Mouse (Mus musculus) hindbrain, embryonic 11.5 days (tissue): ENCODE results near the gene Rbm8a. TPM values are rescaled to one million over a fixed set of nuclear protein-coding genes. Genes with fewer than 3 reads are reported as not detected.
"Not testable (repeated sequence)": the region's sequence is repeated elsewhere in the genome, so short reads cannot be mapped to it uniquely, and the experiment has no call there.

Source experiments
- ATAC-seq: fragments of 200-750 bp; cut with Nextera tagmentation; 2 replicates; pipeline ENCODE4 v1.8.0; 2017; ENCODE audit warnings: mild to moderate bottlenecking, moderate TSS enrichment, moderate library complexity; ENCODE audit not compliant: low FRiP score
- DNase-seq: peaks from one replicate; pipeline ENCODE4 v3.0.0-alpha.2; 2015; ENCODE audit warnings: low spot score
- H3K27ac ChIP-seq: fragments of 300-500 bp; sonication (generic); 2 replicates; pipeline ENCODE4 v1.5.1; 2014; ENCODE audit warnings: mild to moderate bottlenecking, low read depth, low read length
- H3K27me3 ChIP-seq: fragments of 300-500 bp; sonication (generic); 2 replicates; pipeline ENCODE4 v1.6.1; 2014; ENCODE audit warnings: mild to moderate bottlenecking, low read length, moderate library complexity, mixed read lengths; ENCODE audit not compliant: control insufficient read depth, insufficient read depth
- H3K36me3 ChIP-seq: fragments of 300-500 bp; sonication (generic); 2 replicates; pipeline ENCODE4 v1.6.1; 2014; ENCODE audit warnings: mild to moderate bottlenecking, low read length, moderate library complexity, mixed read lengths; ENCODE audit not compliant: control insufficient read depth, insufficient read depth
- H3K4me1 ChIP-seq: fragments of 300-500 bp; sonication (generic); replicated peaks from 2 replicates; pipeline ENCODE4 v1.6.1; 2014; ENCODE audit warnings: low read length, mixed read lengths; ENCODE audit not compliant: control insufficient read depth, insufficient read depth
- H3K4me2 ChIP-seq: fragments of 300-500 bp; sonication (generic); replicated peaks from 2 replicates; pipeline ENCODE4 v1.6.1; 2014; ENCODE audit warnings: mild to moderate bottlenecking, low read depth, low read length
- H3K4me3 ChIP-seq: fragments of 300-500 bp; sonication (generic); 2 replicates; pipeline ENCODE4 v1.5.1; 2014; ENCODE audit warnings: low read depth, low read length
- H3K9ac ChIP-seq: fragments of 300-500 bp; sonication (generic); 2 replicates; pipeline ENCODE4 v1.6.1; 2014; ENCODE audit warnings: low read depth, low read length
- H3K9me3 ChIP-seq: fragments of 300-500 bp; sonication (generic); 2 replicates; pipeline ENCODE4 v1.6.1; 2016; ENCODE audit warnings: low read length; ENCODE audit not compliant: control insufficient read depth
- WGBS: fragments of 180-500 bp; shearing (Covaris S2); extraction: QIAGEN DNeasy Blood & Tissue Kit; methylation state at CpG from one replicate; pipeline ENCODE4 v1.1.7; 2014; 5-methylcytosine and 5-hydroxymethylcytosine counted together
- polyA plus RNA-seq: library from polyadenylated mRNA; unstranded; fragments of >200 nt; fragmentation: Nextera tagmentation; extraction: Ambion mirVana; gene quantifications from 2 replicates; pipeline ENCODE4 v1.2.1, GENCODE M21; 2014

The Rbm8a gene
- polyA plus RNA-seq, 1 experiment from 2014 or later: 178 TPM

DNA sequence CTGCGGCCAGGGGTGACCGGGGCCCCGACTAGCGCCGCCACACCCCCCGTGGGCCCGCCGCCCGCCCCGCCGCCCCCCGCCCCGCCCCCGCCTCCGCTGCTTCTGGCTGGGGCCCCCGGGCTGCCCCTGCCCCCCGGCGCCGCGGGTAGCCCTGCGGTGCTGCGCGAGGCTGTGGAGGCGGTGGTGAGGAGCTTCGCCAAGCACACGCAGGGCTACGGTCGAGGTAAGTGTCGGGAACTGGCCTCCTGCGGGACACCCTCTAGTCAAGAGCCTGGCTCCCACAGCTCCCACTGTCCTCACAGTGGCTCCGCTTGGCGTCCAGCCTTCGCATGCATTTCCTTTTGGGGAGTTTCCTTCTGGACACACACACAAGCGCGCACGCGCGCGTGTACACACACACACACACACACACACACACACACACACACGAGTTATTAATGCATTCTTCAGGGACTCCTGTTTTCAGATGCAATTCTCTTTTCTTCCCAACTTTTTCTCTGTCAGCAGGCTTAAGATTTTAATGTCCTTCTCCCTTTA lies 28.4 kb upstream of the Rbm8a start:
- peak; percentile 74 for DNase-seq
- peak overlapping the region; percentile 61 for H3K4me2 ChIP-seq
- H3K27me3 ChIP-seq: peaks cover 9% of the 10 kb centered on the region; the same call in 1 of the 2 replicates
- no peaks in the 10 kb centered on the region for H3K36me3 ChIP-seq
- H3K27ac ChIP-seq: peak overlapping the region; percentile 97
- peak; percentile 66 for ATAC-seq
- H3K4me1 ChIP-seq: peaks cover 18% of the 10 kb centered on the region
- peak overlapping the region; percentile 78 for H3K9ac ChIP-seq
- WGBS: under 1% methylated on average over 28 of the region's 40 CpGs
- peak overlapping the region; percentile 87 for H3K4me3 ChIP-seq
- no peaks in the 10 kb centered on the region for H3K9me3 ChIP-seq

DNA sequence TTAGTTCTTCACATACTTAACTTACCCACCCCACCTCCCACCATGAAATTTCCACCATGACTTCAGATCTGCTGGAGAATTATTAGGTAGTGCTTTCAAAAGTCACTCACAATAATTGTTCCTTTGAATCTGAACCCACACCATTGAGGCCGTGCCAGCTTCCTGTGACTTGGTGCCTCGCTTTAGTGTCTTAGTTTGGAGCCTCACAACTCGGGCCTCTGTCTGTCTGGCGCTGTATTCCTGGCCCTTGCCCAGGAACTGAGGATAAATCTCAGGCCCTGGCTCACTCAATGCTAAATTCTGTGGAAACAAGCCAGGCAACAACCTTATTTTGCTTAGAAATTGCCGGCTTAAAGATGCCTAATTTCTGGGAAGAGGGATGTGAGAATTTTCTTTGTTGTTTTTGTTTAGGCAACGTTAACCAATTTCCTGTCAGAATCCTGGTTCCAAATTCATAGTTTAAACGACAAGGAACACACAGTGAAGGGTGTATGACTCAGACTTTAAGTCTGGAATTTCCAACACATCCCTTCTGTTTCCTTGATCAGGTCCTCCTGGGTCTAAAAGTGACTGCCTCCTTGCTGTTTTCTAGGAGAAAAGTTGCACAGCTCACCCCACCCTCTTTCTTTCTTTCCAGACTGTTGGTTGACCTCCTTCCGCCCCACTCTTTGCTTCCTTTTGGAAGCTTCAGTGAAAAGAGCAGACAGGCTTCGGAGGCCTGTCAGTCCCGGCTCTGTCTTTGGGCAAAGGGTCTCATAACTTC lies 27.6 kb upstream of the Rbm8a start:
- peaks cover 2% of the 10 kb centered on the region; the same call in 1 of the 2 replicates for H3K27me3 ChIP-seq
- H3K4me2 ChIP-seq: peak overlapping the region; percentile 61
- peak overlapping the region; percentile 87 for H3K4me3 ChIP-seq
- no peaks in the 10 kb centered on the region for H3K9me3 ChIP-seq
- no peaks in the 10 kb centered on the region for H3K36me3 ChIP-seq
- ATAC-seq: no peak
- peaks cover 10% of the 10 kb centered on the region for H3K4me1 ChIP-seq
- H3K9ac ChIP-seq: peak overlapping the region; percentile 78
- DNase-seq: peak; percentile 24
- WGBS: 23% methylated on average over 10 of the region's 10 CpGs
- peak overlapping the region; percentile 97 for H3K27ac ChIP-seq

DNA sequence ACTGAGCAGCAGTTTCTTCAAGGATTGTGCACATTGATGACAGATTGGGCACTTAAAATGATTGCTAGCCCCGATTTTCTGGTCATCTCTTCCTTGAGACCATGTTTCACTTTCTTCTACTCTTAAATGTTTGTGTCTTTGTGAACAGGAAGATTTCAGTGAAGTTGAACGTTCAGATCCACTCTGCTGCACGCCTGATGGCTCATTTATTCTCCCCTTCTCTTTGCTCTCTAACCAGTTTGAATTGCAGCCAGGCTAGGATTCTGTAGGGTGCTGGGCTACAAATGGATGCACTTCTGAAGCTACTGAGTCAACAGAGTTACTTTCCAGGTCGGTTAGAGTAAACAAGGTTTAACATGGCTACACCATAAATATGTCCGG lies 27.0 kb upstream of the Rbm8a start:
- DNase-seq (no peak), ATAC-seq (no peak)
- Histone ChIP-seq H3K27me3 (peaks cover 2% of the 10 kb centered on the region; the same call in 1 of the 2 replicates), H3K27ac (peak overlapping the region; percentile 97; the same call in 1 of the 2 replicates), H3K4me2 (peak overlapping the region; percentile 61), H3K4me1 (peaks cover 4% of the 10 kb centered on the region), H3K9me3 (no peaks in the 10 kb centered on the region), H3K4me3 (peak overlapping the region; percentile 87), H3K36me3 (no peaks in the 10 kb centered on the region), H3K9ac (peak overlapping the region; percentile 78)
- 48% methylated on average over 5 of the region's 5 CpGs for WGBS

DNA sequence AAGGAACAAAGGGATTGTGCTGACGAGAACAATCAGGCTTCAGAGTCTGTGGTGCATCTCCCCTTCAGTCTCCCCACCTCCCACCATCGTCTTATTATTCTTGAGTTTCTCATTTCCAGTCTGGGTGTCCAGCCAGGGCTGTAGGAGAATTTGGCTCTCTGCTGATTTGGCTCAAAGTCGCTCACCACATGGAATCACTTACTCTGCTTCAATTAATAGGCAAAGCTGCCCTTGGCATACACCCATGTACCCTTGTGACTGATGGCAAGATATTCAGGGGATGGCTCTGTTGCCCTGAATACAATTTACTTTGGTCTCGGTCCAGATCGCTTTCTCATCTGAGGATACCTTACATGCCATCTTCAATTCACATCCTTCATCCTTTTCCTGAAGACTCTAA lies 26.4 kb upstream of the Rbm8a start:
- no peaks in the 10 kb centered on the region for H3K9me3 ChIP-seq
- peak overlapping the region; percentile 61 for H3K4me2 ChIP-seq
- peaks cover 3% of the 10 kb centered on the region for H3K4me1 ChIP-seq
- WGBS: 52% methylated on average over 5 of the region's 5 CpGs
- no peaks in the 10 kb centered on the region for H3K36me3 ChIP-seq
- no peak for DNase-seq
- no peak overlapping the region for H3K27ac ChIP-seq
- H3K9ac ChIP-seq: peak overlapping the region; percentile 78; the same call in 1 of the 2 replicates
- H3K27me3 ChIP-seq: peaks cover 2% of the 10 kb centered on the region; the same call in 1 of the 2 replicates
- H3K4me3 ChIP-seq: peak overlapping the region; percentile 87; the same call in 1 of the 2 replicates
- ATAC-seq: no peak

DNA sequence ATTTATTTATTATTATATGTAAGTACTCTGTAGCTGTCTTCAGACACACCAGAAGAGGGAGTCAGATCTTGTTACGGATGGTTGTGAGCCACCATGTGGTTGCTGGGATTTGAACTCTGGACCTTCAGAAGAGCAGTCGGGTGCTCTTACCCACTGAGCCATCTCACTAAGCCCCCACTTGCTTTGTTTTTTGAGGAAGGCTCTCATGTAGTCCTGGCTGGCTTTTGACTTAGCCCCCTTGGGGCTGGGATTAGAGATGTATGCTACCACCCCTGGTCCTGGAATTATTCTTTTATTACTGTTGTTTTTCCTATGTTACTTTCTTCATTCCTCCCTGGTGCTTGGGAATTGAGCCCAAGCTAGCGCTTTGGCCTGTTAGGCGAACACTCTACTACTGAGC lies 23.7 kb upstream of the Rbm8a start:
- not testable (repeated sequence) for H3K4me1 ChIP-seq, H3K4me3 ChIP-seq, H3K9ac ChIP-seq, H3K27me3 ChIP-seq, H3K9me3 ChIP-seq, DNase-seq, H3K27ac ChIP-seq, H3K36me3 ChIP-seq, H3K4me2 ChIP-seq, ATAC-seq
- WGBS: 89% methylated on average over 3 of the region's 4 CpGs

DNA sequence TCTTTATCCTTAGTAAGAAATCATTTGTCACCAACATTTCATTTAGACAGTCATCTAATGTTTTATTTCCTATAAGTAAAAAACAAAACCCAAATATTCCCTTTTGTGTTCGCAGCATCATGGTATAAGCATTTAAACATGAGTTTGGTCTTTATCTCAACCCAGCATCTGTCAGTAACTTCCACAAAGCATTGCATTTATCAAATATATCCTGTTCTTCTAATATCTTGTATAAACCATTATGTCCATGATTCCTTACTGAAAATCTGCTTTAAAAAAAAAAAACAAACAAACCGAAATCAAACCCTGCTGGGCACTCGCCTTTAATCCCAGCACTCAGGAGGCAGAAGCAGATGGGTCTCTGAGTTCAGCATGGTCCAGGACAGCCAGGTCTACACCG lies 23.1 kb upstream of the Rbm8a start:
- no peaks in the 10 kb centered on the region for H3K36me3 ChIP-seq
- H3K9me3 ChIP-seq: no peaks in the 10 kb centered on the region
- H3K9ac ChIP-seq: no peak overlapping the region
- DNase-seq: no peak
- no peaks in the 10 kb centered on the region for H3K4me1 ChIP-seq
- no peaks in the 10 kb centered on the region for H3K27me3 ChIP-seq
- H3K4me2 ChIP-seq: no peak overlapping the region
- no peak overlapping the region for H3K4me3 ChIP-seq
- no peak for ATAC-seq
- 93% methylated on average over 4 of the region's 4 CpGs for WGBS
- H3K27ac ChIP-seq: no peak overlapping the region

DNA sequence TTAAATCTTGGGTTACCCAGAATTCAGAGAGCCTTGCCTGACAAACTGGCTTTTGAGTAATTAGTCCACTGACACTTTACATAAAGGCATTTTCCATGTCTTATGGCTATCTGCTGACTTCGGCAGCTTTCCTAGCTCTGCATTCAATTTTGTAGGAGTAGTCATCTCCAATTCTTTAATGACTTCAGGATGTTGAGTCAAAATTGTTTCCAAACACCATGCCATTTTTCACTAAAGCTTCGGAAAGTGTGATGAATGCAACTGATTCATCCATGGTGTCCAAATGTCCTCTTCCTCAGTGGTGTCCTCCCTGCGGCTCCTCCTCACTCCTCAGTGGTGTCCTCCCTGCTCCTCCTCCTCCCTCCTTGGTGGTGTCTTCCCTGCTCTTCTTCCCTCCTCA lies 11.8 kb upstream of the Rbm8a start:
- DNase-seq (no peak), ATAC-seq (no peak)
- H3K4me2 ChIP-seq: no peak overlapping the region
- 95% methylated on average over 3 of the region's 3 CpGs for WGBS
- no peaks in the 10 kb centered on the region for H3K27me3 ChIP-seq
- H3K9ac ChIP-seq: no peak overlapping the region
- H3K4me3 ChIP-seq: no peak overlapping the region
- H3K36me3 ChIP-seq: peaks cover 9% of the 10 kb centered on the region; the same call in 1 of the 2 replicates
- no peaks in the 10 kb centered on the region for H3K4me1 ChIP-seq
- no peaks in the 10 kb centered on the region for H3K9me3 ChIP-seq
- no peak overlapping the region for H3K27ac ChIP-seq

DNA sequence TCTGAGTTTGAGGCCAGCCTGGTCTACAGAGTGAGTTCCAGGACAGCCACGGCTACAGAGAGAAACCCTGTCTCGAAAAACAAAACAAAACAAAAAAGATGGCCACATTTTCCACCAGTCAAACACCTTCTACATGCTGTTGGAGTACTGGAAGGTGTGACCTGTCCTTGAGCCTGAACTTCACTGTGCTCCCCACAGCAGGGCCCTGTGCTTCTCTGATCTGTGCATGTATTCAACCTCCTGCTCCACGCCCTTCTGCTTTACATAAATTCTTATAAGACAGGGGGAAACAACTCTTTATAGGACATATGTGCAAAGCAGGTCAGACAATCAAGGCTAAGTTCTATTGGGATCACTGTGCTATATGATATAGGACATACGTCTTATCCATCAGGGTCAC lies 6.5 kb upstream of the Rbm8a start:
- 93% methylated on average over 4 of the region's 4 CpGs for WGBS
- Histone ChIP-seq H3K4me1 (no peaks in the 10 kb centered on the region), H3K9ac (no peak overlapping the region), H3K9me3 (no peaks in the 10 kb centered on the region), H3K36me3 (peaks cover 3% of the 10 kb centered on the region; the same call in 1 of the 2 replicates), H3K4me3 (no peak overlapping the region), H3K27ac (no peak overlapping the region), H3K27me3 (no peaks in the 10 kb centered on the region), H3K4me2 (no peak overlapping the region)
- no peak for DNase-seq
- ATAC-seq: no peak

DNA sequence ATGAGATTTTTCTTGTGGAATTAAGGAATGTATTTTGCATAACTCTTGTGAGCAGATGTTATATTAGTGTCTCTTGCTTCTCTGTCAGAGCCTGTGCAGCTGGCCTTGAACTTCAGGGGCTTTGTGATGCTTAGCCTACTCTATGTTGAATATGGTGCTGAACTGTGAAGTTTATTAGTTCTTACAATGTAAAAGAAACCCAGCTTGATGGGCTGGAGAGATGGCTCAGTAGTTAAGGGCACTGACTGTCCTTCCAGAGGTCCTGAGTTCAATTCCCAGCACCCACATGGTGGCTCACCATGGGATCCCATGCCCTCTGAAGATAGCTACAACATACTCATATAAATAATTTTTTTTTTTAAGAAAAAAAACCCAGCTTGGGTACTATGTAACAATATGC lies 2.3 kb downstream of the Rbm8a start:
- Histone ChIP-seq H3K36me3 (peaks cover 2% of the 10 kb centered on the region; the same call in 1 of the 2 replicates), H3K4me2 (no peak overlapping the region), H3K27ac (no peak overlapping the region), H3K9ac (no peak overlapping the region), H3K27me3 (no peaks in the 10 kb centered on the region), H3K4me1 (no peaks in the 10 kb centered on the region; the same call in 1 of the 2 replicates), H3K4me3 (no peak overlapping the region), H3K9me3 (no peaks in the 10 kb centered on the region)
- no peak for ATAC-seq
- no peak for DNase-seq
